Mouse (Mus musculus): Measurements from ENCODE around the gene Osbpl10. TPM values are rescaled to one million over a fixed set of nuclear protein-coding genes. Genes with fewer than 3 reads are reported as not detected.
A peak's percentile ranks its signal among the peaks of the same experiment; 100 is the strongest.

Gene Osbpl10
- polyA plus RNA-seq, 1 experiment from 2014 or later = 3.5 TPM

DNA sequence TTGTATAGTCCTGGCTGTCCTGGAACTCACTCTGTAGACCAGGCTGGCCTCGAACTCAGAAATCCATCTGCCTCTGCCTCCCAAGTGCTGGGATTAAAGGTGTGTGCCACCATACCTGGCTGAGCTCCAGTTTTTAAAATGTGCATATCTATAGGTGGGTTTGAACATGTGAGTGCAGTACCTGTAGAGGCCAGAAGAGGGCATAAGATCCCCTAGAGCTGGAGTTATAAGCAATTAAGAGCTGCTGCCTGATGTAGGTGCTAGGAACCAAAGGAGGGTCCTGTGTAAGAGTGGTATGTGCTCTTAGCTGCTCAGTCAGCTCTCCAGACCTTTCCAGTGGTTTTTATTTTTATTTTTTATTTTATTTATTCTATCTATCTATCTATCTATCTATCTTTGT, 86.5 kb downstream of the Osbpl10 start:
- no peak for ATAC-seq

DNA sequence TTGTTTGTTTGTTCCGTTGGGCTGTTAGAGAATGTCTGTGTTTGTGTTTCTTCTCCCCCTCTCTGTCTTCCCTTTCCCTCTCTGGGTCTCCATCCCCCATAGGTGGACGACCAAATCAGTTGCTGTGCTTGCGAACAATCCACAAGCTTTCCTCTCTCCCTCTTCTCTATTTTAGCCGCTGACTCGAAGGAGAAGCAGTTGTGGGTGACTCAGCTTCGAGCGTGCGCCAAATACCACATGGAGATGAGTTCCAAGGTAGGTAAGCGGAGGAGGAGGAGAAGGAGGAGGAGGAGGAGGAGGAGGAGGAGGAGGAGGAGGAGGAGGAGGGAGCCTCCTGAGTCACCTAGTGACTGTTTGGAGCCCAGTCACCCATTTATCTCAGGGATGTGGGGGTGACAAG, 88.7 kb downstream of the Osbpl10 start:
- no peaks in the 10 kb centered on the region for H3K36me3 ChIP-seq (ENCODE audit: control insufficient read depth, insufficient read depth, low read length)
- no peak overlapping the region for H3K27ac ChIP-seq (ENCODE audit: low read depth, low read length)
- no peak overlapping the region for H3K4me3 ChIP-seq (ENCODE audit: low read length)
- no peak for ATAC-seq
- H3K4me2 ChIP-seq (ENCODE audit: low read length) = no peak overlapping the region
- no peaks in the 10 kb centered on the region for H3K27me3 ChIP-seq (replicated peaks; ENCODE audit: control insufficient read depth, insufficient read depth, low read length)
- H3K4me1 ChIP-seq (ENCODE audit: control insufficient read depth, insufficient read depth, low read depth, low read length) = no peaks in the 10 kb centered on the region
- no peak overlapping the region for H3K9ac ChIP-seq (ENCODE audit: low read depth, low read length)
- WGBS = 82% methylated on average over 9 of the region's 9 CpGs
- H3K9me3 ChIP-seq (ENCODE audit: control insufficient read depth, low read length) = peaks cover 4% of the 10 kb centered on the region; the same call in 1 of the 2 replicates

More for the DNA sequence above, 86.5 kb downstream of the Osbpl10 start:
- no peak overlapping the region for H3K4me3 ChIP-seq (ENCODE audit: low read length)
- H3K9me3 ChIP-seq (ENCODE audit: control insufficient read depth, low read length) = peaks cover 4% of the 10 kb centered on the region; the same call in 1 of the 2 replicates
- H3K36me3 ChIP-seq (ENCODE audit: control insufficient read depth, insufficient read depth, low read length) = no peaks in the 10 kb centered on the region
- no peak overlapping the region for H3K4me2 ChIP-seq (ENCODE audit: low read length)
- H3K4me1 ChIP-seq (ENCODE audit: control insufficient read depth, insufficient read depth, low read depth, low read length) = no peaks in the 10 kb centered on the region
- WGBS = 86% methylated on average over 1 of the region's 1 CpGs
- no peak overlapping the region for H3K27ac ChIP-seq (ENCODE audit: low read depth, low read length)
- H3K27me3 ChIP-seq (replicated peaks; ENCODE audit: control insufficient read depth, insufficient read depth, low read length) = no peaks in the 10 kb centered on the region
- no peak overlapping the region for H3K9ac ChIP-seq (ENCODE audit: low read depth, low read length)

DNA sequence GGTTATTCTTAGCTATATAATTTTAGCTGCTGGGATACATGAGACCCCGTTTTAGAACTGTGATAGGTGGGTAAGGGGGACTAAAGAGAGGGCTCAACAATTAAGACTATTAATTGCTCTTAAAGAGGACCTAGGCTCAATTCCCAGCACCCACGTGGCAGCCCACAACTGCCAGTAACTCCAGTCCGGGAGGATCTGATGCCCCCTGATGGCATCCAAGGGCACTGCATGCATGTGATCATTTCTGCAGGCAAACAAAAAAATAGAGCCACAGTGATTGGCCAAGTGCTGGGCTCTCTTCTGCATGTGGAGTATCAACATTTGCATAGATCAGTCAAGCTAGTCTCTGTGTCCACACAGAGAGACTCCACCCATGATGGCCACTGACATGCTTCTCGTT, 96.8 kb downstream of the Osbpl10 start:
- H3K4me3 ChIP-seq (ENCODE audit: low read length) = no peak overlapping the region
- 92% methylated on average over 4 of the region's 4 CpGs for WGBS
- H3K27ac ChIP-seq (ENCODE audit: low read depth, low read length) = no peak overlapping the region

DNA sequence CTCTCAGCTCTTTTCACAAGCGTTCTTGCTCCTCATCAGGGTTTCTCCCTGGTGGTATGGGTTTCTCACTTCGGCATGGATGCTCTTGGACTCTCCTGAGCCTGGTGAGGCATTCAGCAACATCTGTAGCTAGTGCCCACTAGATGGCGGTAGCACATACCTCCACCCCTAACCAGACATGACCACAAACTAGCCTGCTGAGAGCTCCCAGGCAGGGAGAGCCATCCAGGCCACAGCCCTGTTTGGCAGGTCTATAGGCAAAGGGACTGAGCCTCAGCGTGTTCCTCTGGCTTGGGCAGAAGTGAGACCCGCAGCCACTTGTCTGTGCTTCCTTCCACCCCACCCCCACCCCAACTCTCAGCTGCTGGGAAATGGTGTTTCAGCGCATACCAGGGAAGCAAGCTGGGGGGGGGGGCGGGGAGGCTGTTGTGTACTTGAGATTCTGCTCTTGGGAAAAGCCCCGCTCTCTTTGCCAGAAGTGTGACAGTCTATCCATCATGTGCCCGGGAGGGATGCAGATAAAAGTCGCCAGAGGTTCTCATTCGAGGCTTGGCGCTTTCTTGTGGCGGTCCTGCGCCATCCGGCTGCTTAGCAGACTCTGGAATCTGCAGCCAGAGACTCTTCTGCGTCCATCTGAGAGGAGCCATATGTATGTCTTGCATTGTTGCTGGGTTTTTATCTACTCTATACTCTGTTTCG, 110.1 kb downstream of the Osbpl10 start:
- Histone ChIP-seq H3K9ac (ENCODE audit: low read depth, low read length) (peak overlapping the region; percentile 28; the same call in 1 of the 2 replicates), H3K4me2 (ENCODE audit: low read length) (peak overlapping the region; percentile 24; the same call in 1 of the 2 replicates), H3K36me3 (ENCODE audit: control insufficient read depth, insufficient read depth, low read length) (no peaks in the 10 kb centered on the region), H3K4me3 (ENCODE audit: low read length) (no peak overlapping the region), H3K27me3 (replicated peaks; ENCODE audit: control insufficient read depth, insufficient read depth, low read length) (no peaks in the 10 kb centered on the region), H3K4me1 (ENCODE audit: control insufficient read depth, insufficient read depth, low read depth, low read length) (no peaks in the 10 kb centered on the region; the same call in 1 of the 2 replicates), H3K9me3 (ENCODE audit: control insufficient read depth, low read length) (peaks cover 9% of the 10 kb centered on the region), H3K27ac (ENCODE audit: low read depth, low read length) (0 out of 2 replicates have a peak overlapping the region, but pooled peaks have one; percentile 18)
- WGBS = 30% methylated on average over 17 of the region's 17 CpGs
- ATAC-seq = peak; percentile 96

More for the DNA sequence above, 96.8 kb downstream of the Osbpl10 start:
- Histone ChIP-seq H3K9me3 (ENCODE audit: control insufficient read depth, low read length) (no peaks in the 10 kb centered on the region), H3K4me2 (ENCODE audit: low read length) (no peak overlapping the region), H3K9ac (ENCODE audit: low read depth, low read length) (no peak overlapping the region), H3K4me1 (ENCODE audit: control insufficient read depth, insufficient read depth, low read depth, low read length) (no peaks in the 10 kb centered on the region), H3K27me3 (replicated peaks; ENCODE audit: control insufficient read depth, insufficient read depth, low read length) (no peaks in the 10 kb centered on the region), H3K36me3 (ENCODE audit: control insufficient read depth, insufficient read depth, low read length) (no peaks in the 10 kb centered on the region)
- no peak for ATAC-seq

DNA sequence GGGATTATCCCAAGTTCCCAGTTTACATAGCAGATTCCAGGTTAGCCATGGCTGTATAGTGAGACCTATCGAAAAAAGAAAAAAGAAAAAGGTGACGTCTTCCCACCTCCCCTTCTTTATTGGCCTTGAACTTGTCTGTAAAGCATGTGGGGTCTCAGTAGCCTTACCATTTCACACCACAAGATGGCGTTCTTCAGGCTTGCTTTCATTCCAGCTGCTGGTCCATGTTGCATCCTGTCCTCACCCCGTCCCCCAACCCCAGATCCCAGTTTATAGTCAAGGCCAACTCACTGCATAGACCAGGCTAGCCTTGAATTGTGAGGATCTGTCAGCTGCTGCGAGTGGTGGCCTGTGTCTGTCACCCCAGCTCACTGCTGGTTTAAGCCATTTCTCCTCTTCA, 111.3 kb downstream of the Osbpl10 start:
- ATAC-seq = no peak
- no peaks in the 10 kb centered on the region for H3K27me3 ChIP-seq (replicated peaks; ENCODE audit: control insufficient read depth, insufficient read depth, low read length)
- no peak overlapping the region for H3K4me3 ChIP-seq (ENCODE audit: low read length)
- peaks cover 9% of the 10 kb centered on the region for H3K9me3 ChIP-seq (ENCODE audit: control insufficient read depth, low read length)
- H3K9ac ChIP-seq (ENCODE audit: low read depth, low read length) = no peak overlapping the region
- no peaks in the 10 kb centered on the region for H3K36me3 ChIP-seq (ENCODE audit: control insufficient read depth, insufficient read depth, low read length)
- WGBS = 75% methylated on average over 5 of the region's 5 CpGs
- H3K4me2 ChIP-seq (ENCODE audit: low read length) = no peak overlapping the region
- H3K4me1 ChIP-seq (ENCODE audit: control insufficient read depth, insufficient read depth, low read depth, low read length) = no peaks in the 10 kb centered on the region; the same call in 1 of the 2 replicates
- no peak overlapping the region for H3K27ac ChIP-seq (ENCODE audit: low read depth, low read length)

DNA sequence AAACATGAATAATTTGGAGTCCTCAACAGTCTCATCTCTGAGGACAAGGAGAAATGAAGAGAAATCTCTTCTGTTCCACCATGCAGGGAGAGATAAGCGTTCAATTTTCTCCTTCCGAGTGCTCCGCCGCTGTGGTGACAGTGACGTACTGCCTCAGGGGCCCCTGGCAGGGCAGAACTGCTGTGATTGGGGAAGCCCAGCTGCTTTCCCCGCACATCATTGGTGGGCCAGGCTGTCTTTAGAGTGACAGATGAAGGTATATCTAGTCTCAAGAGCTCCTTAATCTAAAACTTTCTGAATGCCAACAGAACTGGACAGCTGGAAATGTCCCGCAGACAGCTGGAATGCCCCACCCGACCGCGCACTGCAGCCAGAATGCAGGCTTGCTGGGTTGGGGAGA, 118.1 kb downstream of the Osbpl10 start:
- peak; percentile 77; the same call in 1 of the 2 replicates for ATAC-seq
- no peaks in the 10 kb centered on the region for H3K4me1 ChIP-seq (ENCODE audit: control insufficient read depth, insufficient read depth, low read depth, low read length)
- H3K9me3 ChIP-seq (ENCODE audit: control insufficient read depth, low read length) = peaks cover 4% of the 10 kb centered on the region; the same call in 1 of the 2 replicates
- no peaks in the 10 kb centered on the region for H3K27me3 ChIP-seq (replicated peaks; ENCODE audit: control insufficient read depth, insufficient read depth, low read length)
- no peak overlapping the region for H3K9ac ChIP-seq (ENCODE audit: low read depth, low read length)
- no peaks in the 10 kb centered on the region for H3K36me3 ChIP-seq (ENCODE audit: control insufficient read depth, insufficient read depth, low read length)
- no peak overlapping the region for H3K27ac ChIP-seq (ENCODE audit: low read depth, low read length)
- no peak overlapping the region for H3K4me3 ChIP-seq (ENCODE audit: low read length)
- H3K4me2 ChIP-seq (ENCODE audit: low read length) = peak overlapping the region; percentile 22
- 52% methylated on average over 10 of the region's 10 CpGs for WGBS

DNA sequence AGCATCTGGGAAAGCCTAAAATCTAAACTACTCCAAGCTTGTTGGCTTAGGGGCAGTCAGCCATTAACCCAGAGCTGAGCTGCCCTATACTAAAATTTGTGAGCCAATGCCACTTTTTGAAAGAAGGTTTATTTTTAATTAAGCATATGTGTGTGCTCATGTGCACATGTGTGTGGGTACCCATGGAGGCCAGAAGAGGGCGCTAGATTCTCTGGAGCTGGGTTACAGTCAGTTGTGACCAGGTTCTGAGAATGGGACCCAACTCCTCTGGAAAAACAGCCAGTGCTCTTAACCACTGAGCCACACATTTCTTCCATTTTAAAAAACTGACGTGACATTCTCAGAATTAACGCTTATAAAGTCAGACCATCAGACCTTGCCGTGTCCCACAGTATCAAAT, 119.0 kb downstream of the Osbpl10 start:
- Histone ChIP-seq H3K9me3 (ENCODE audit: control insufficient read depth, low read length) (peaks cover 4% of the 10 kb centered on the region; the same call in 1 of the 2 replicates), H3K9ac (ENCODE audit: low read depth, low read length) (no peak overlapping the region), H3K4me2 (ENCODE audit: low read length) (no peak overlapping the region), H3K27me3 (replicated peaks; ENCODE audit: control insufficient read depth, insufficient read depth, low read length) (no peaks in the 10 kb centered on the region), H3K27ac (ENCODE audit: low read depth, low read length) (no peak overlapping the region), H3K4me3 (ENCODE audit: low read length) (no peak overlapping the region), H3K36me3 (ENCODE audit: control insufficient read depth, insufficient read depth, low read length) (no peaks in the 10 kb centered on the region), H3K4me1 (ENCODE audit: control insufficient read depth, insufficient read depth, low read depth, low read length) (no peaks in the 10 kb centered on the region)
- no peak for ATAC-seq
- 90% methylated on average over 4 of the region's 4 CpGs for WGBS

DNA sequence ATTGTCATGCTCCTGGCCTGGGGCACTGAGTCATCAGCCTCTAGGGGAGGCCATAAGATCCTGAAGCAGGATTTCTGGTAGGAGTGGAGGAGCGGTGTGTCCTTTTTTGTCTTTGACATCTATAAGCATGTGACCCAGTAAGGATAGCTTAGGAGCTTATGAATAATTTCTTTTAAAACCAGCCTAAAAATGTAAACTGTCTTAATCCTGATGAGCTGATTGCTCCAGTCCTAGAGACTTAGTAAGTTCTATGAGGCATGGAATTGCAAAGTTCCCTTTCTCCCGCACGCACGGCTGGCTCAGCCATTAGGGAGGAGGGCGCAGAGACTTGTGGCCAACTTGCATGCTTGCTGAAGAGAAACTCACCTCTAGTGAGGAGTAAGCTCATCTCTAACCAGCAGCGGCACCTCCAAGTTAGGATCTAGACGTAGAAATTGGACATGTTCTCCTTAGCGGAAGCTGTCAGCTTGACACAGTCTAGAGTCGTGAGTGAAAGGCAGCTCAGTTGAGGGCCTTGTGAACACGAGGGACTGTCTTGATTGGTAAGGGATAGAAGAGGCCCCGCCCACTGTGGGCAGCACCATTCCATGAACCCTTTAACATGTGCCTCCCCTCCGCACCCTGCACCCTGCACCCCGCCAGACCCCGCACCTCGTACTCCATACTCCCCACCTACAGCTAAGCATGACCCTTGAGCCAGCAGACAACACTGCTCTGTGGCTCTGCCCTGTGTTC, 122.0 kb downstream of the Osbpl10 start:
- no peak overlapping the region for H3K4me3 ChIP-seq (ENCODE audit: low read length)
- no peaks in the 10 kb centered on the region for H3K4me1 ChIP-seq (ENCODE audit: control insufficient read depth, insufficient read depth, low read depth, low read length)
- no peak overlapping the region for H3K4me2 ChIP-seq (ENCODE audit: low read length)
- WGBS = 84% methylated on average over 15 of the region's 15 CpGs
- H3K27ac ChIP-seq (ENCODE audit: low read depth, low read length) = no peak overlapping the region
- no peak overlapping the region for H3K9ac ChIP-seq (ENCODE audit: low read depth, low read length)
- H3K27me3 ChIP-seq (replicated peaks; ENCODE audit: control insufficient read depth, insufficient read depth, low read length) = no peaks in the 10 kb centered on the region
- no peak for ATAC-seq
- no peaks in the 10 kb centered on the region for H3K9me3 ChIP-seq (ENCODE audit: control insufficient read depth, low read length)
- H3K36me3 ChIP-seq (ENCODE audit: control insufficient read depth, insufficient read depth, low read length) = no peaks in the 10 kb centered on the region

DNA sequence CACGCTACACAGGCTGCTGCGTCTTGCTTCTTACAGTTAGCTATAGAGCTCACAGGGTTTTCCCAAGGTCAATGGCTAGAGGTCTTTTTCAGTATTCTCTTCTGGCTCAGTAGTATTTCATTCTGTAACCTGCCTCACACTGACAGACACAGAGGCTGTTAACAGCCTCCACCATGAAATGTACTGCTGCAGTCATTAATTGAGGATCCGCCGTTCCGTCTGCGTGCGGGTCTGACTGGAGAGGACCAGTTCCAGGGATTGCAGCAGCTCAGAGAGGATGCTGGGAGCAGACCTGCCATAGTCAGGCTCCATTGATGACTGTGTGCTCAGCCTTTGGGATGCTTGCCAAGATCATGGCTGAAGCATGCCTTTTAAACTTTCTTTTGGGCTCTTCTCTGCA, 129.1 kb downstream of the Osbpl10 start:
- Histone ChIP-seq H3K27ac (ENCODE audit: low read depth, low read length) (no peak overlapping the region; the same call in 1 of the 2 replicates), H3K27me3 (replicated peaks; ENCODE audit: control insufficient read depth, insufficient read depth, low read length) (no peaks in the 10 kb centered on the region), H3K4me1 (ENCODE audit: control insufficient read depth, insufficient read depth, low read depth, low read length) (no peaks in the 10 kb centered on the region; the same call in 1 of the 2 replicates), H3K4me2 (ENCODE audit: low read length) (peak overlapping the region; percentile 13; the same call in 1 of the 2 replicates), H3K36me3 (ENCODE audit: control insufficient read depth, insufficient read depth, low read length) (no peaks in the 10 kb centered on the region), H3K4me3 (ENCODE audit: low read length) (no peak overlapping the region), H3K9me3 (ENCODE audit: control insufficient read depth, low read length) (no peaks in the 10 kb centered on the region), H3K9ac (ENCODE audit: low read depth, low read length) (no peak overlapping the region)
- ATAC-seq = peak; percentile 74
- WGBS = 33% methylated on average over 7 of the region's 7 CpGs

Measured in hindbrain, embryonic 16.5 days (tissue).